Mouse (Mus musculus) small intestine, adult 2 months (tissue): Measurements from ENCODE around the gene Itsn1.

Experiments used
- CTCF ChIP-seq: fragments of 200-500 bp; IDR thresholded peaks from 2 replicates; pipeline ENCODE4 v1.5.1; 2012; ENCODE audit warnings: low read depth, mild to moderate bottlenecking, control low read depth, inconsistent platforms, low read length, moderate library complexity, mixed read lengths; ENCODE audit not compliant: insufficient replicate concordance, insufficient read length; ENCODE audit errors: extremely low read depth
- POLR2A ChIP-seq: fragments of 200-500 bp; IDR thresholded peaks from 2 replicates; pipeline ENCODE4 v1.6.1; 2012; ENCODE audit warnings: low read depth, mild to moderate bottlenecking, control low read depth, inconsistent platforms, low read length, moderate library complexity

GRCm38 (mm10) chr16:91909569-91910335 lies 180.7 kb downstream of the Itsn1 start:
- no peak for TF ChIP-seq CTCF
- no peak for TF ChIP-seq POLR2A
